Mouse (Mus musculus) midbrain, embryonic 13.5 days (tissue): ENCODE results near the gene Galnt4. TPM values are rescaled to one million over a fixed set of nuclear protein-coding genes. Genes with fewer than 3 reads are reported as not detected.
"Not testable (repeated sequence)": the region's sequence is repeated elsewhere in the genome, so short reads cannot be mapped to it uniquely, and the experiment has no call there.

Experiments
- ATAC-seq: fragments of 200-750 bp; cut with Nextera tagmentation; 2 replicates; pipeline ENCODE4 v1.8.0; 2017; ENCODE audit warnings: mild to moderate bottlenecking, moderate TSS enrichment, moderate library complexity
- H3K27ac ChIP-seq: fragments of 300-500 bp; sonication (generic); 2 replicates; pipeline ENCODE4 v1.5.1; 2015; ENCODE audit warnings: inconsistent platforms, mild to moderate bottlenecking, moderate library complexity
- H3K27me3 ChIP-seq: fragments of 300-500 bp; sonication (generic); 2 replicates; pipeline ENCODE4 v1.6.1; 2015; ENCODE audit warnings: mild to moderate bottlenecking, inconsistent platforms
- H3K36me3 ChIP-seq: fragments of 300-500 bp; sonication (generic); 2 replicates; pipeline ENCODE4 v1.6.1; 2015; ENCODE audit warnings: mild to moderate bottlenecking, inconsistent platforms
- H3K4me1 ChIP-seq: fragments of 300-500 bp; sonication (generic); replicated peaks from 2 replicates; pipeline ENCODE4 v1.6.1; 2015; ENCODE audit warnings: inconsistent platforms
- H3K4me2 ChIP-seq: fragments of 300-500 bp; sonication (generic); replicated peaks from 2 replicates; pipeline ENCODE4 v1.6.1; 2015; ENCODE audit warnings: moderate library complexity, mild to moderate bottlenecking, inconsistent platforms
- H3K4me3 ChIP-seq: fragments of 300-500 bp; sonication (generic); replicated peaks from 2 replicates; pipeline ENCODE4 v1.5.1; 2015; ENCODE audit warnings: mild to moderate bottlenecking, inconsistent platforms
- H3K9ac ChIP-seq: fragments of 300-500 bp; sonication (generic); replicated peaks from 2 replicates; pipeline ENCODE4 v1.6.1; 2015; ENCODE audit warnings: mild to moderate bottlenecking, inconsistent platforms
- H3K9me3 ChIP-seq: fragments of 300-500 bp; sonication (generic); 2 replicates; pipeline ENCODE4 v1.6.1; 2016; ENCODE audit warnings: mild to moderate bottlenecking, inconsistent platforms
- WGBS: fragments of 180-500 bp; shearing (Covaris S2); methylation state at CpG from one replicate; pipeline ENCODE4 v1.1.7; 2015; 5-methylcytosine and 5-hydroxymethylcytosine counted together
- polyA plus RNA-seq: library from polyadenylated mRNA; unstranded; fragments of >200 nt; fragmentation: Nextera tagmentation; extraction: Ambion mirVana; gene quantifications from 2 replicates; pipeline ENCODE4 v1.2.1, GENCODE M21; 2015

Galnt4 gene
- polyA plus RNA-seq, 1 experiment from 2014 or later: 3.4 TPM

GRCm38 (mm10) chr10:99133321-99133875, 25.4 kb downstream of the Galnt4 start:
- 95% methylated on average over 16 of the region's 16 CpGs for WGBS
- H3K4me3 ChIP-seq: no peak overlapping the region
- no peak for ATAC-seq

GRCm38 (mm10) chr10:99136337-99136736, 28.4 kb downstream of the Galnt4 start:
- no peak overlapping the region for H3K9ac ChIP-seq
- peaks cover 29% of the 10 kb centered on the region for H3K36me3 ChIP-seq
- ATAC-seq: 0 out of 2 replicates have a peak, but pooled peaks have one; percentile 47
- 70% methylated on average over 5 of the region's 5 CpGs for WGBS
- no peak overlapping the region for H3K4me2 ChIP-seq
- no peaks in the 10 kb centered on the region for H3K9me3 ChIP-seq
- H3K4me1 ChIP-seq: peaks cover 19% of the 10 kb centered on the region
- H3K27ac ChIP-seq: no peak overlapping the region
- H3K27me3 ChIP-seq: no peaks in the 10 kb centered on the region
- no peak overlapping the region for H3K4me3 ChIP-seq

More at GRCm38 (mm10) chr10:99133321-99133875, 25.4 kb downstream of the Galnt4 start:
- H3K9me3 ChIP-seq: no peaks in the 10 kb centered on the region
- no peaks in the 10 kb centered on the region for H3K27me3 ChIP-seq
- H3K9ac ChIP-seq: no peak overlapping the region
- no peak overlapping the region for H3K4me2 ChIP-seq
- H3K4me1 ChIP-seq: peaks cover 31% of the 10 kb centered on the region
- no peak overlapping the region for H3K27ac ChIP-seq
- H3K36me3 ChIP-seq: peaks cover 37% of the 10 kb centered on the region

GRCm38 (mm10) chr10:99145611-99146010, 37.7 kb downstream of the Galnt4 start:
- no peaks in the 10 kb centered on the region for H3K27me3 ChIP-seq
- no peaks in the 10 kb centered on the region for H3K4me1 ChIP-seq
- peaks cover 4% of the 10 kb centered on the region; the same call in 1 of the 2 replicates for H3K36me3 ChIP-seq
- no peak for ATAC-seq
- H3K9ac ChIP-seq: no peak overlapping the region
- H3K4me3 ChIP-seq: no peak overlapping the region
- WGBS: 85% methylated on average over 8 of the region's 8 CpGs
- no peaks in the 10 kb centered on the region for H3K9me3 ChIP-seq
- H3K4me2 ChIP-seq: no peak overlapping the region
- H3K27ac ChIP-seq: no peak overlapping the region

- H3K27ac ChIP-seq: no peak overlapping the region
- no peak overlapping the region for H3K4me3 ChIP-seq
- H3K9me3 ChIP-seq: no peaks in the 10 kb centered on the region
- H3K4me1 ChIP-seq: no peaks in the 10 kb centered on the region
- 94% methylated on average over 8 of the region's 8 CpGs for WGBS
- H3K4me2 ChIP-seq: no peak overlapping the region
- H3K36me3 ChIP-seq: peaks cover 4% of the 10 kb centered on the region; the same call in 1 of the 2 replicates
- no peaks in the 10 kb centered on the region for H3K27me3 ChIP-seq
- no peak overlapping the region for H3K9ac ChIP-seq
- no peak for ATAC-seq
These were observed 38.6 kb downstream of the Galnt4 start for GRCm38 (mm10) chr10:99146596-99146995.

GRCm38 (mm10) chr10:99150016-99150415, 42.1 kb downstream of the Galnt4 start:
- Histone ChIP-seq H3K9ac (no peak overlapping the region), H3K36me3 (peaks cover 10% of the 10 kb centered on the region), H3K4me1 (no peaks in the 10 kb centered on the region), H3K4me2 (no peak overlapping the region), H3K4me3 (no peak overlapping the region), H3K27ac (no peak overlapping the region), H3K27me3 (no peaks in the 10 kb centered on the region), H3K9me3 (no peaks in the 10 kb centered on the region)
- WGBS: 91% methylated on average over 6 of the region's 6 CpGs
- ATAC-seq: no peak

GRCm38 (mm10) chr10:99151580-99151979, 43.6 kb downstream of the Galnt4 start:
- Histone ChIP-seq H3K27me3 (no peaks in the 10 kb centered on the region), H3K4me2 (no peak overlapping the region), H3K4me1 (no peaks in the 10 kb centered on the region), H3K9me3 (no peaks in the 10 kb centered on the region), H3K4me3 (no peak overlapping the region), H3K36me3 (peaks cover 12% of the 10 kb centered on the region), H3K27ac (no peak overlapping the region), H3K9ac (no peak overlapping the region)
- no peak for ATAC-seq
- WGBS: 100% methylated on average over 1 of the region's 1 CpGs

- peaks cover 17% of the 10 kb centered on the region for H3K36me3 ChIP-seq
- H3K9ac ChIP-seq: no peak overlapping the region
- H3K27me3 ChIP-seq: no peaks in the 10 kb centered on the region
- H3K4me2 ChIP-seq: no peak overlapping the region
- 94% methylated on average over 6 of the region's 6 CpGs for WGBS
- H3K9me3 ChIP-seq: no peaks in the 10 kb centered on the region
- ATAC-seq: 0 out of 2 replicates have a peak, but pooled peaks have one; percentile 71
- H3K27ac ChIP-seq: no peak overlapping the region
- no peaks in the 10 kb centered on the region for H3K4me1 ChIP-seq
- no peak overlapping the region for H3K4me3 ChIP-seq
These were observed 44.1 kb downstream of the Galnt4 start for GRCm38 (mm10) chr10:99152063-99152462.

GRCm38 (mm10) chr10:99154635-99155034, 46.7 kb downstream of the Galnt4 start:
- Histone ChIP-seq H3K4me3 (no peak overlapping the region), H3K4me1 (no peaks in the 10 kb centered on the region), H3K9me3 (no peaks in the 10 kb centered on the region), H3K9ac (no peak overlapping the region), H3K27ac (no peak overlapping the region), H3K36me3 (peaks cover 18% of the 10 kb centered on the region), H3K4me2 (no peak overlapping the region), H3K27me3 (no peaks in the 10 kb centered on the region)
- ATAC-seq: no peak
- 87% methylated on average over 8 of the region's 8 CpGs for WGBS

- H3K4me3 ChIP-seq: no peak overlapping the region
- no peaks in the 10 kb centered on the region for H3K9me3 ChIP-seq
- no peaks in the 10 kb centered on the region for H3K27me3 ChIP-seq
- 94% methylated on average over 5 of the region's 5 CpGs for WGBS
- no peak overlapping the region for H3K4me2 ChIP-seq
- H3K27ac ChIP-seq: no peak overlapping the region
- ATAC-seq: no peak
- no peak overlapping the region for H3K9ac ChIP-seq
- H3K36me3 ChIP-seq: peaks cover 23% of the 10 kb centered on the region
- H3K4me1 ChIP-seq: no peaks in the 10 kb centered on the region
These were observed 48.8 kb downstream of the Galnt4 start for GRCm38 (mm10) chr10:99156808-99157207.

- WGBS: 96% methylated on average over 10 of the region's 10 CpGs
- H3K36me3 ChIP-seq: peaks cover 23% of the 10 kb centered on the region
- H3K4me2 ChIP-seq: not testable (repeated sequence)
These were observed 49.7 kb downstream of the Galnt4 start for GRCm38 (mm10) chr10:99157697-99158096.

GRCm38 (mm10) chr10:99161987-99162582, 54.1 kb downstream of the Galnt4 start:
- Histone ChIP-seq H3K9me3 (no peaks in the 10 kb centered on the region), H3K27me3 (no peaks in the 10 kb centered on the region), H3K4me2 (no peak overlapping the region), H3K4me3 (no peak overlapping the region), H3K4me1 (0 out of 2 replicates have a peak, but pooled peaks cover 6% of the 10 kb centered on the region), H3K9ac (no peak overlapping the region), H3K36me3 (peaks cover 5% of the 10 kb centered on the region), H3K27ac (no peak overlapping the region)
- WGBS: 35% methylated on average over 8 of the region's 8 CpGs
- ATAC-seq: peak; percentile 58

More at GRCm38 (mm10) chr10:99157697-99158096, 49.7 kb downstream of the Galnt4 start:
- H3K27me3 ChIP-seq, H3K4me1 ChIP-seq, H3K9me3 ChIP-seq, H3K4me3 ChIP-seq, ATAC-seq, H3K27ac ChIP-seq, H3K9ac ChIP-seq: not testable (repeated sequence)
